Mouse (Mus musculus) urinary bladder, adult 18-20 months (tissue): ENCODE data around the gene Zfp993.
"Not testable (repeated sequence)": the region's sequence is repeated elsewhere in the genome, so short reads cannot be mapped to it uniquely, and the experiment has no call there.

ENCODE experiments used
- DNase-seq, 2 experiments: peaks; one replicate each; pipeline ENCODE4 v3.0.0; 2022; ENCODE audit warnings: low spot score in 2 of 2, mixed read lengths in 2 of 2

The Zfp993 gene

DNA sequence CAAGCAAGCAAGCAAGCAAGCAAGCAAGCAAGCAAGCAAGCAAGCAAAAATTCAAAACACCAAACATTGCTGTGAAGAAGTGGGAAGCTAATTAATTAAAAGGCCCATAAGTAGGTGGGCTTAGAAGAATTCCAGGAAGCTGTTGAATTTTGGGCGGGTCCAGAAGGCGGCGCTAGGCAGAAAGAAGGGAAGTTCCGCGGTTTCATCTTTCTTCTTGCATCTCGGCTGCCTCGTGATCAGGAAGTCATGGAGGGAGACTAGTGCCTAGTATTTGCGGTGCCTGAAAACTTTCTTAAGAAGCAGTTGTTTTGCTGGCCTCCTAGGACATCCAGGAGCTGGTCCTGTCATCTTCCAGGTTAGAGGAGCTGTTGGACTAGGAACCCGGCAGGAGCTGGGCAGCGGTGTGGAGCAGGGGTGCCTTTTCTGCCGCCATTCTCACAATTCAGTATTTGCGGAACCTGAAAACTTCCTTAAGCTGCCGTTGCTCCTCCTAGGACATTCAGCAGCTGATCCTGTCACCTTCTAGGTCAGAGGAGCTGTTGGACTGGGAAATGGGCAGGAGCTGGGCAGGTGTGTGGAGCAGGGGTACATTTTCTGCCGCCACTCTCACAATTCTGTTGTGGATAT lies at the start of gene Zfp993:
Zfp993 (plus strand) TSS at position 188 of the 627 bp plus-strand sequence.
- not testable (repeated sequence) for DNase-seq

DNA sequence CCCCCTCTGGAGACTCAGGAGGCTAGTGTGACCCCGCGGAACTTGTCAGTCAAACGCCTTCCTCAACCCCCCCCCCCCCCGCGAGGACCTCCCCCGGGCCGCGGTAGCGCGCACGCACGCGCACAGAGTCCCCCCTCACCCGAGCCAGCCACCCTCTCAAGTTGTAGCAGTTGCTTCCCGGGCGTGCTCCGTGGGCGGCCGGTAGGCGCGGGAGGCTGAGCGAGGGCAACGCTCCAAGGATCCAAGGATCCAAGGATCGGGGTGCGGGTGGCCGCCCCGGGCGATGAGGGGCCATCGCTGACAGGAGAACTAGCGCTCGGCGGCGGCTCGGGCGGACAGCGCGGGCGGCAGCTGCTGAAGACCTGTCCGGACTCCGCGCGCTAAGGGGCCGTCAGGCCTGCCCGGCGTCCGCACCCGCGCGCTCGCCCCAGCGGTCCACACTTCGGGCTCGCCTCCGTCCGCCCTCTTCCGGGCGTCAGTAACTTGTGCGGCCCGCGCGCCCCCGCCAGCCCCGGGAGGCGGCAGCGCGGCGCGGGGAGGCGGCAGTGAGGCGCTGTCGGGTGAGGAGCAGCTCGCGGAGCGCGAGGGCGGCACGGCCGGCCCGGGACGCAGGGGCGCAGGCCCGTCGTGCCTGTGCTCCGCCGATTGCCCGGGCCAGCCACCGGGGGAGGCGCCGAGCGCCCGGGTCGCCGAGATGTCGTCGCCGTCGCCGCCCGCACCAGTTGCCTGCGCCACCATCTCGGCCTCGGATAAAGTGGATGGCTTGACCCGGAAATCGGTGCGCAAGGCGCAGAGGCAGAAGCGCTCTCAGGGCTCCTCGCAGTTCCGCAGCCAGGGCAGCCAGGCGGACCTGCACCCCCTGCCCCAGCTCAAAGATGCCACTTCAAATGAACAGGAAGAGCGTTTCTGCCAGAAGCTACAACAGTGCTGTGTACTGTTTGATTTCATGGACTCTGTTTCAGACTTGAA lies 30.6 kb upstream of the Zfp993 start:
- not testable (repeated sequence) for DNase-seq

DNA sequence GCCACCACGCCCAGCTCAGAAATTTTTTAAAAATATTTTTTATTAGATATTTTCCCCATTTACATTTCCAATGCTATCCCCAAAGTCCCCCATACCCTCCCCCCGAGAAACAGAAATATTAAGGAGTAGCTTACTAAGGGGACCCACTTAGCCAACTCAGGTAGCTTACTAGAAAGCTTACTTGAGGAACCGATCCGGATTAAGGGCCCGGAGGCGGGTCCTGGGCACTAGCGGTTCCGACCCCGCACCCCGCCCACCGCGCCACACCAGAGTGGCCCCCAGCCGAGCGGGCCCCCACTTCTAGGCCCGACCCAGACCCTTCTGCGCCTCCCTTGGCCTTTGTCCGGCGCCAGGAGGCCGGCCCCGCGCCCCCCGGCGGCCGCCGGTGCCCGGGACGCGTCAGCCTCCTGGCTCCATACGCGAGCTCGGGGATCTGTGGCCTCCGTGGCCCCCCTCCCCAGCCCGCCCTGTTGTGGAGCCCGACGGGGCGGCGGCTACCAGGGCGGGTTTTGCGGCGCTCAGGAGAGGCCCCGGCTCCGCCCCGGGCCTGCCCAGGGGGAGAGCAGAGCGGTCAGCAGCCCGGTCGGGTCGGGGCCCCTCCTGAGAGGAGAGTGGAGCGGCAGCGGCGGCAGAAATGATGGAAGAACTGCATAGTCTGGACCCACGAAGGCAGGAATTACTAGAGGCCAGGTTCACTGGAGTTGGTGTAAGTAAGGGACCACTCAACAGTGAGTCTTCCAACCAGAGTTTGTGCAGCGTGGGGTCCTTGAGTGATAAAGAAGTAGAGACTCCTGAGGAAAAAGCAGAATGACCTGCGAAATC lies 7.0 kb upstream of the Zfp993 start:
- not testable (repeated sequence) for DNase-seq

DNA sequence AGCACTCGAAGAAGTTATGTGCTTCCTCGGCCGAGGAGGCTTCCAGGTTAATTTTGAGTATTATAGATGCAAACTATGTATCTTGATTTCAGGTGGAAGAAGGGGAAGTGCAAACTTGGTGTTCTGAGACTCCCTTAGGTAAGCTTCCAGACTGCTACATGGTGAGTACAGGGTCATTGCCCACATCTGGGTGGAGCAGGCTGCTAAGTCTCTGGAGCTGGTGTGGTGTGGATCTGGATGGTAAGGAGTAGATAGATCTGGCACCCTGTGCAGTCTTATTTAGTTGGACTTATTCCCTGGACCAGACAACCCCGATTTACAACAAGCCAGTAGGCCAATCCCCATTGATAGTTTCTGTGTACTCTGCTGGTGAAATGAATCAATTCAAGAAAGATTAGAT lies 33.6 kb downstream of the Zfp993 start:
- DNase-seq: not testable (repeated sequence)

DNA sequence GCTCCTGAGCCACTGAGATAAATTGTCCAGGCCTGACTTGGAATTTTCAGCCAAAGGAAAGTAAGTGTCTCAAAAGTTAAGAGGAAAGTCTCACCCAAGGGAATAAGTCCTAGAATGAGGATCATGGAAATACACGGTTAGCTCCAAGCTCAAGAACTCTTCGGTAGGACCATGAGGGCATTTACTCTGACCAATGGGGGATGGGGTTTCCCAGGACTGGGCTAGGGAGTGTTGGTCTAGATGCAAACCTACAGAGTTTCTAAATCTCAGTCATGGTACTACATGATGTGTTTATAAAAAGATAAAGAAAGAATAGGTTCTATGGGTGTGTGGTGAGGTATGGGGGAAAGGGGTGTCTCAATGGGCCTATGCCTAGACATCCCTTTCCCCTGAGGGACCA lies 38.9 kb downstream of the Zfp993 start:
- DNase-seq: not testable (repeated sequence)

DNA sequence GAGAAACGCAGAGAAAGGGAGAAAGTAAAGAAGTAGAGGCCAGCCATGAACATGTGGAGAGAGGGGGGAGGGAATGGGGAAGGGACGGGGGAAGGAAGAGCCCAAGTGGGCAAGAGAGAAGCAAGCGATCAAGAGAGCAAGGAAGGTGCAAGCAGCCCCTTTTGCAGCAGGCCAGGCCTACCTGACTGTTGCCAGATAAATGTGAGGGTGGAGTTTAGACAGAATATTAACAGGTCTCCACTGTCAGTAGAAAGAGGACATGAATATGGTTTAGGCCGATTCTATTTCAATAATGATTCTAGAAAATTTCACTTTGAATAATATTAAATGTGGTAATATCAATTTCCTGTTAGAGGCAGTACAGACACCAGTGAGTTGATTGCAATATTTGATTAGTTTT lies 39.4 kb downstream of the Zfp993 start:
- not testable (repeated sequence) for DNase-seq

DNA sequence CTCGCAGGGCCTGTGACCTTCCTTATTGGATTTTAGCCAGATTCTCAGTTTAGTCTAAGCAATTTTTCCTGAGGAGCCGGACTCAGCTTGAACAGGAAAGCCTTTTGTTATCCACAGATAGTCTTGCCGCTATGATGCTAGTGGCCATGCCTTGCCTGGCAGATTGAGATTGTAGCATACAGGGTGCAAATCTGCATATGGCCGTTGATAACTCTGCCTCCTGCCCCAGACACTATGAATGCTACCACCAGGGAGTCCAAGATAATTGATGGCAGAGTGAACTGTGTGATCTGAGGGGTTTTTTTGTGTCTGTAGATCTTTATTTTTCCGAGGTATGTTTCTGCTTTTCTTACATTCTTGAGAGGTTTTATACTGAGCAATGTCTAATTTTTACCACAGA lies 39.9 kb downstream of the Zfp993 start:
- DNase-seq: not testable (repeated sequence)
